Mouse (Mus musculus) kidney, postnatal 36 days (tissue): ENCODE measurements around the gene Kcna2.

Experiments used
- DNase-seq, 2 experiments: peaks; one replicate each; pipeline ENCODE4 v3.0.0; 2021 to 2022; ENCODE audit warnings: mixed read lengths in 2 of 2

Kcna2 gene

DNA sequence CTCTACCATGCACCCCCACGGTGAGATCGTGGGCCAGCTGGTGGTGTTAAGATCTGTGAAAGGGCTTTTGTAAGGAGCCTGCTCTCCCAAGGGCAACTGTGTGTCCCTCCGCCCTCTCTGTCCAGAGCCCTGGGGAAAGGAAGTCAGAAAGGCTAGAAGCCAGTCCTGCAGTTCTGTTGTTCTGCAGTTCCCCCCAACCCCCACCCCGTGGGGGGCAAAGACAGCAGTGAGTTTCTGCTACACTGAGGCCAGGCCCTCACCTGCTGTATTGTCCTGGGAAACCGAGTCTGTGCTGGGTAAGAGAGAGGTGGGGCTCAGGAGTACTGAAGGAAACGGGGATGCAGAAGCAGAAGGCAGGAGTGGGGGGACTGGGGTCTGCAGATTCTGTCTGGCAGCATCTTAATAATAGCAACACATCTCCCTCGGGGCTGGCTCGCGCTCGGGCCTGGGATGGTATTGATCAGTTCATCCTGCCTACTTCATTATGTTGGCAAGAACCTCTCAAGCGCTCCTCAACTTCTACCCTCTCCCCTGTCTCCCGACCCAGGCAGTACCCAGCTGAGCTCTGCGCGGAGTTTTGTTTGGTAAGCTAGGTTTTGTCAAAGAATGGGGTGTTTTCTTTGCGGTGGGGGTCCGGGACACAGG, at the start of gene Kcna2:
Gene Kcna2 (plus strand): TSS at position 336 of the 645 bp plus-strand sequence.
- DNase-seq, result no peak

DNA sequence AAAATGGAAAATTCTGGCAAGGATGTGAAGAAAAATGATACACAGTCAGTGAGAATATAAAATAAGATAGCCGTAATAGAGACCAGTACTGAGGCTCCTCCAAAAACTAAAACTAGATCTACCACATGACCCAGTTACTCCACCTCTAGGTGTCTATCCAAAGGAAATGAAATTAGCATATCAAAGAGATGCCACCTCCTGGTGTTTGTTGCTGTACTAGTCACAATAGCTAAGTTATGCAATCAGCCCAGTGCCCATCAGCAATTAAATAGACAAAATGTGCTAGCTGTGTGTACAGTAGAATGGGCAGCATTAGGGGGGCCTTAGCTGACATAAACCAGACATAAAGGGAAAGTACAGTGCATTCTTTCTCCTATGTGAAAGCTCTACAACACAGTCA, 39.5 kb upstream of the Kcna2 start:
- DNase-seq, result no peak

DNA sequence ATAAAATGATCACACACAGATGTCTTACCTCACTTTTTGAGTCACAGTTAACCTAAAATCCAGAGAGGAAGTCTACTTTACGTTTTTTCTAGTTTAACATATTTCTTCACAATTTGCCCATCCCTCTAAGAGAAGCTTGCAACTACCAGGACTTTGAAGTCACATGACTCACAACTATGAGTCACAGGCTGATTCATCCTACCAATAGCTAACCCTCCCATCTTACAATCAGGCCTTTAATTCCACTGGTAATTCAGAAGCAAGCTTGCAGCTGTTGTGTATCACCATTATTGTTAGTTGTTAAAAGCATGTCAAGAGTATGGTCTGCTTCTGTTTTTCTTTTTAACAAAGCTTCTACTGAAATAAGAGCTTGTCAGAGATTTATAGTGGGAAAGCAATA, 38.2 kb upstream of the Kcna2 start:
- DNase-seq, result no peak

DNA sequence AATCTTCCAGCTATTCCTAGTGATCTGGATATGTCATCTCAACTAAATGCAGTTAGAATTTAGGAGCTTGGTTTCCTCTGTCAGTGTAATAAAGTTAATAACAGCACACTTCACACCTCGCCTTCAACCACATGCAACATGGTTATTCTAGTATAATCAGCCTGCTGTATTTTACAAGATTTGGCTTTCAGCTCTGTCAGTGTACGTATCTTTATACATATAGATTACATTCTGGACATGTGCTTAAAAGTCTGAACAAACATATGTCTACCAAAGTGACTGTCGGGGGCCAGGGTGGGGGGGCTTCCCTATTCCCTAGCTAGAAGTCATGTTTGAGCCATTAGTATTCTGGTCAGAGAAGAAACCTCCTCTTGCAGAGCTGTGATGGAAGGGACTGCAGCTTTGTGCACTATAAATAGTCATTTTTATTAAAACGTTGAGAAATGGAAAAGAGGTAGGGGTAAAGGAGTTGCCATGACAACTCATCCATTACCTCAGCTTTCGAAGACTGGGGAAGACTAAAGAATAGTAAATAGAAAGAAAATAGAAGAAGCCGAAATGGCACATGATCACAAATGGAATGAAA, 35.3 kb upstream of the Kcna2 start:
- DNase-seq, result no peak

DNA sequence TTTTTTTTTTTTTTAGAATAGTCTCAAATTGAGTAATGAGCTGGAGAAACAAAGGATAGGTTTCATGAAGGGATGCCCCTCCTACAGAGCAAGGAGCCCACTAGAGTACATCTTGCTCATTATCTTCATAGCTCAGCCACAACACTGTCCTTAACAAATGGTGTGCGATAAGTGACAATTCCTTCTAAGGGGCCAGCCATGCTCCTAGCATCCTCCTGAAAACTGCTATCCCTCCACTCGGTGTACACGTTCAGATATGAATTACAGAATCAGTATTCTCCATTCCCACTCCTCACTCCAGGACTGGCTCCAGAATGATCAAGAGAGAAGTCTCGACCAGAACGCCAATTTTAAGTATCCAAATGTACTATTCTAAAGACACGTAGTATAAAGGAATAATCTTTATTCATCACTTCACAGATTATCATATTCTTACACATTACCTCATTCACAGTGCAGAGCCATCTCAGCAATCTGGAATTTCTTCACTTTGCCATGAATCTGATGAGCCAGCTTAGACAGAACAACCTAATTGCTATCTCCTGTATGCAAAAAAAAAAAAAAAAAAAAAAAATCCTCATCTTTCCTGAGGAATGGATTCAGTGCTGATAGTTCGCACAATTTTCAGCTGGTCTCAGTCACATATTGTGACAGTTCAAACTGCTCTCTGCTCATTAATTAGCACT, 34.6 kb upstream of the Kcna2 start:
- no peak for DNase-seq

DNA sequence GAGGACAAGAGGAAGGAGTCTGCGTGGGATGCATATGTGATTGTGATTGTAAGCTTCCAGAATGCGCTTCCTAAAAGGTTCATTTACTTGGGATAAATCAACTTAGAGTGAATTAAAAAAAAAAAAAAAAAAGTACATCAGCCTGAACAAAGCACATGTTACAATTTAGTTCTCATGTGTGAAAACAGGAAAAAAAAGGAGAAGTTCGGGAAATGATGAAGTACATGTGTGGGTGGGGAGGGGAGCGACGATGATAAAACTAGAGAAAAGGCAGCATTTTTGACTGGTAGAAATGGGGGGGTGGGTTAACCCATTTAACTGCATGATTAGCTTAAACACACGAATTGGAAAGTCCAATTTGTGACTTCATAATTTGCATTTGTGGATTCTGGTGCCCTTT, 33.7 kb upstream of the Kcna2 start:
- DNase-seq, result no peak

DNA sequence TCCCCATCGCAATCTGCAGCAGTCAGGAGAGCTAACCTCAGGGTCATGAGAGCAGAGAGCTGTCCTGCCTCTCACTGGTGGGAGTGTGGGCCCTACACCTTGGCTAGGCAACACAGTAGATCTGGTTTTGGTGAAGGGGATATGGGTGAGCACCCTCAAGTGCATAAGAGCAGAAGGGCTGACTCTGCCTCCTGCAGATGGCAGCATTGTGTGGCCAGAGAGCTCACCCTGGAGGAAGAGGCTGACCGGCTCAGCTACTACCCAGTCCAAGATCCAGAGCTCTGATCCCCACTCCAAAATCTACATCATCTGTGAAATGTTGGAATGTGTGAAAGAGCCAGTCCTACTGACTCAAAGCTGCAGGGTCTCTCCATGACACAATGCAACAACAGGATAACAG, 27.1 kb upstream of the Kcna2 start:
- DNase-seq, result no peak

DNA sequence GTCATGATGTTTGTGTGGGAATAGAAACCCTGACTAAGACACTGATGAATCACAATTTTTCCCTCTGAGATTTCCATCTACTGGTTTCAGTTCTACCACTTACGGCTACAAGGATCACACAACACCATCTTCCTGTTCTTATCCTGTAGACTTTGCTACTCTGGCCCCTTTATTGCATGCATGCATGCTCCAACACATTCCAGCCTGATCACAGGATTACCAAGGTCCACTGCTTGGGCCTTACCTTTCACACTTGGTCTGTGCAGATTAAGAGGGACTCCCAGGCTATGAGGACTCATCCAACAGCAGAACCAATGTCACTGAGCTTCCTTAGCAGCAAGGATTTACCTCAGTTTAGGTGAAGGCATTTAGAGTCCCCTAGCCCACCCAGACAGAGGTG, 25.2 kb upstream of the Kcna2 start:
- no peak for DNase-seq

DNA sequence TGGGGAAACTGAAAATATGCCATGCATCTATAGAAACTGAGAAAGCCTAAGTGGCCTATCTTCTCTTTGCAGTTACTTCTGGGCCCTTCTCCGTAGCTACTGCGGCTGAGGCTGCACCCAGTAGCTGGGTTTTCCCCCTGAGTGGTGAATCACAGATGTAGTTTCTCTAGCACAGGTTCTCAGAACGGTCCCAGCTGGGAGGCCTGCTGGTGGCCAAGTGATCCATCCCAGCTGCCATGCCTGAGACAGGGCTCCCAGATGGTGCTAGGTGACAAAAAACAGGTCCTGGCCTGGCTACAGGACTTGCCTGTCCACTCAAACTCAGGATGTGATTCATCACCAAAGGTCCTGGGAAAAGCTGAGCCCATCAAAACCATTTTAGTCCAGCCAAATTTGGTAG, 24.3 kb upstream of the Kcna2 start:
- no peak for DNase-seq

DNA sequence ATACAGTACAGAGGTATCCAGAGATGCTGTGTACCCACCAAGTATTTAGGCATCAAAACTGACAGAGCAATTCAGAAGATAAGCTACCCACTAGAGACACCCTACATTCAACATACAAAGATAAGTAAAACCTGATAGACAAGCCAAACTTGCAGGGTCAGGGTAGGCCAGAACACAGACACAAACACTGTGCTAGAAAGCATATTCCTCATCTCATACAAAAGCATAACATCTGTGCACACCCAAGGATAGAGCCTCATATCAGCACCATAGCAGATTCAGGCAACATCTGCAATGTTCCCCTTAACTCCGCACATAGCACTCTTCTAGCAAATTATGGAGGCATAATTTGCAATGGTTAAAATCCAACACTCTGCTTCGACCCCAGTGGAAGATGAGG, 23.8 kb upstream of the Kcna2 start:
- no peak for DNase-seq

DNA sequence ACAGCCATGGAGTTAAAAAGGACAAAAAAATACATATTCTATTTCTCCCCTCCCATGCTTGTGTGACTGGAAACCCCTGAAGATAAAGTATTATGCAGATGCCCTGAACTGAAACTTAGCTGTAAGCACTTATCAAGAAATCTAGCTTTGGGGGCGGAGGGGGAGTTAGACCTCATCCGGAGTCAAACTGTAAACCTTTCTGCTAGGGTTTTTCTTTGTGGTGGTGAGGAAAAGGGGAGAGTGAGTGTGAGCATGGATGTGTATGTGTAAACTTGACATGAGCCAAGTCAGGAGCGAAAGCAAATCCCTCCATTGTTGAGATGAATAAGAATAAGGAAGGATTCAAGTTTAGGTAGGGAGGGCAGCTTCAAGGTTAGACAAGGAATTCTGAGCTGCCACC, 20.1 kb upstream of the Kcna2 start:
- DNase-seq, result no peak

DNA sequence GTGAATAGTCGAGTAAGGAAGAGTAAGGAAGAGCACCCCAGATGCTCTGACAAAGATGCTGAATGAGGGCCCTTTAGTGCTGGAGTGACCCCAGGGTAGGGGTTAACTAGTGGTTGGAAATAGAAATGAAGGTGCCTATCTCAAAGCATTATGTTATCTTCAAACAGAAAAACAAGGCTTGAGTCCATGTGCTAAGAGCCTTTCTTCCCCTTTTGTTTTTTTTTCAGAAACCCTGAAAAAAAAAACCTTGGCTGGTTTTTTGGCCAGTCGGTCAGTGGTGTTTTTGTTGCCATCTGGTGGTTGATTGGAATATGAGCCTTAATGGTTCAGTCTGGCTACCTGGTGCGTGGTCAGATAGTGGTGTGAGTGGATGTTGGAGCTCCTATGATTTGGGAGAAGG, 19.7 kb upstream of the Kcna2 start:
- DNase-seq, result peak; percentile 5 to 19

DNA sequence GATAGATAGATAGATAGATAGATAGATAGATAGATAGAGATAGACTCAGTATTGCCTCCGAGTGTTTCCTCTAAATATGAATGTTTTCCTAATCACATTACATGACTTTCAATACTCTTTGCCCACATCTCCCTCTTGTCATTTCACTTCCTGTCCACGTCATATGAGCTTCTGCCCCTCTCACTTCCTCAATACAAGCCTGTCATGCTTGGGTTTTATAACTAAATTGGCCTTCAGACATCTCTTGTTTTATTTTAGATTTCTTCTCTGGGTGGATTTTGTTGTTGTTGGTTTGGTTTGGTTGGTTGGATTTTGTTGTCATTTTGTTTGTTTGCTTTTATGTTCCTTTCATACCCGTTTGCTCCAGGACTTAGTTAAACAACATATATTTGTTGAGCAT, 16.4 kb upstream of the Kcna2 start:
- no peak for DNase-seq

DNA sequence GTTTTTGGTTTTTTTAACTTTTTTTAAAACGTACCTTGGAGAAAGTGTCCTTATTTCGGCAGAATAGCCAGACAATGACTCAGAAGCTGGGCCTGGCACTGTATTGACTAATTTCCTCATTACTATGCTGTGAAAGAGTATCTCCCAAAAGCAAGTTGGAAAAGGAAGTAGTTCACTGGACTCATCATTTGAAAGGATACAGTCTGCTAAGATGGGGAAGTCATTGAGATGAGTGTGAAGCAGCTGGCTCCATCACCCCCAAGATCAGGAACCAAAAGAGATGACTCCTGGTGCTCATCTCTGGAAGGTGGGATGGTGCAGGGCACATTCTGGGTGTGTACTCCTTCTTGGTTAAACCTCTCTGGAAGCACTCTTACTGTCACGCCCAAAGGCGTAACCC, 13.5 kb upstream of the Kcna2 start:
- DNase-seq, result no peak

DNA sequence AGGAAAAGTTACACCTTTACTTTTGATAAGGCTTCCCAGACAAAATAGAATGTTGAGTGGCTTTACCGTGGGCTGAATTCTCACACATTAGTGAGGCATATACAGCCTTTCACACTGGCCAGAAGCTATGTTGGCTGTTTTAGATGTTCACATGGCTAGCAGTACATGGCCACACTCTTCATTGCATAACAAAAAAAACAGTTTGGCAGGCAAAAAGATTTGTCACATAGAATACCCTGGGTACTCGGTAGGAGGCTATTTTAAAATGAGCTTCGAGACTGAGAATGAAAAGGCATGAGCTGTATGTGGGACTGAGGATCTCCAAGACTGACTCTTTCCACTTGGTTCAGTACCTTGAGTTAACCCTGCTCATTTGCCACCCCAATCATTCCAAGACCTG, 12.1 kb upstream of the Kcna2 start:
- no peak for DNase-seq

DNA sequence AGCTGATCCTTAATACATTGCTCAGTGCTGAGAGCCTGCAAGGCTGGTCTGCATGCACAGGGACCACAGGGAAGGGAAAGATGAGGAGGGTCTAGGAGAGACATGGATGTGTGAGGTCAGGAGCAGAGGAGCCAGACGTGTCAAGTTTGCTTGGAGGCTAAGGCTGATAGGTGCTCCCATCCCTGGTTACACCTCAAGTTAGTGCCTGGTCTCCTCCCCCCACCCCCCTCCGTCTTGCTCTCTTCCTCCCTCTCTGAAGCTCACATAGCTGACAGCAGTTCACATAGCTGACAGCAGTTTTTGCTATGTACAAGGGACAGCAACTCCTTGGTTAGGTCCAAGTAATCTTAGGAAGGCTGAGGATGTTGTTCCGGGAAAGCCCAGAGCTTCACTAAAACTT, 11.5 kb upstream of the Kcna2 start:
- no peak for DNase-seq

DNA sequence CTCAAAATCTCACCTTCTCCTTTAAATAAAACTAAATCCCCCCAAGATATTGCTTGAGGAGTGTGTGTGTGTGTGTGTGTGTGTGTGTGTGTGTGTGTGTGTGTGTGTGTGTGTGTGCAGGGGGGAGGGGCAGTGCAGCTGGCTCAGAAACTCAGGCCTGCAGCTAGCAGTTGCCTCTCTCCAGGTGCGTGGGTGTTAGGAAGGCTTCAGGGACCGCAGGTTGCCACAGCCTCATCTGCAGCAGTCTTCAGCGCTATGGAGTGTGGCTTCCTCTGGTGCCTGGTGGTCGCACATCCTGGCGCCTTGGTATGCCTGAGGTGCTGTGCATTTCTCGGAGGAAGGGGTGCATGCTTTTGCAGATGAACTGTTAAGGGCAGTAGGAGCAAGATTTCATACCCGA, 10.9 kb upstream of the Kcna2 start:
- DNase-seq, result no peak

DNA sequence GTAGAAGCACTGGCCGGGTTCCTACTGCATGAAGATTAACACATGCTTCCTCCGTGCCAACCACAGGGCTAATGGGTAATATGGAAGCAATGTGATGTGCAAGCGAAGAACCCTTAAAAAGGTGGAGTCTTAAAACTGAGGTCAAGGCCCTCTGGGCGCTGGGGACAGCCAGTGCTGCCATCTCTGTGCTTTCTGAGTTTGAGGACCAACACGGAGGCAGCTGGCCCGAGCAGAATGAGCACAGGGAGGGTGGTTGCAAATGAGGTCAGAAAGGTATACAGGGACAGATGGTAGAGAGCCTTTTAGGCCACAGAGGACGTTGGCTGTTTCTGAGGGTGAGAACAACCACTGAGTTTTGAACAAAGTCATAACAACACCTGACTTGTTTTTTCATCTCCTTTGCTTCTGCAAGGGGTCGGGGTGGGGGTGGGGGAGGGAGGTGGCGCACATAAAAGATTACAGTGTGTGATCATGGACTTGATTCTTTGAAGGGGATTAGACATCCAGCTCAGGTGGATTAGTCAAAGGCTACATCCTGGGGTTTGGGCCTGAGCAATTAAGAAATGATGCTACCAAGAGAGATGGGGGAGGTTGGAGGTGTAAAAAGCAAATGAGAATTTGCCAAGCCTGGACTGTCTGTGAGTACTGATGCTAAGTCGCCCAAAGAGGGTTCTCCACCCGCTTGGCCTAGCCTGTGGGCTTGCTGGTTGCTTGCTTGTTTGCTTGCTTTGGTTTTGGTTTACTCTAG, 10.4 kb upstream of the Kcna2 start:
- DNase-seq, result no peak

DNA sequence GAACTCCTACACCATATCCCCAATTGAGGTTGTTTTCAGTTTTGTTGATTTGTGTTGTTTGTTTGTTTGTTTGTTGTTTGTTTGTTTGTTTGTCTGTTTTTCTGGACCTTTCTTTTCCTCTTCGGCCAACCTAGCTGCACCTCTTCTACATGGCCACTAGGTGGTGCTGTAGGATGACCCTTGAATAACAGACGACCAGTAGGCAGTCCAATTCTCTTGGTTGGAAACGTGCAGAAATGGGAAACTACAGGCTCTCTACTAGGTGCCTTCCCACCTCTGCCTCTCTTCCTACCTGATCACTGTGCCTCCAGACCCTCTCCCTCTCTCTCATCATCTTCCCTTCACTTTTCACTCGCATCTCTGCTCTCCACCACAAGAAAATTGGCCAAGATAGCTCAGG, 6.9 kb upstream of the Kcna2 start:
- peak; percentile 29 to 59 for DNase-seq

DNA sequence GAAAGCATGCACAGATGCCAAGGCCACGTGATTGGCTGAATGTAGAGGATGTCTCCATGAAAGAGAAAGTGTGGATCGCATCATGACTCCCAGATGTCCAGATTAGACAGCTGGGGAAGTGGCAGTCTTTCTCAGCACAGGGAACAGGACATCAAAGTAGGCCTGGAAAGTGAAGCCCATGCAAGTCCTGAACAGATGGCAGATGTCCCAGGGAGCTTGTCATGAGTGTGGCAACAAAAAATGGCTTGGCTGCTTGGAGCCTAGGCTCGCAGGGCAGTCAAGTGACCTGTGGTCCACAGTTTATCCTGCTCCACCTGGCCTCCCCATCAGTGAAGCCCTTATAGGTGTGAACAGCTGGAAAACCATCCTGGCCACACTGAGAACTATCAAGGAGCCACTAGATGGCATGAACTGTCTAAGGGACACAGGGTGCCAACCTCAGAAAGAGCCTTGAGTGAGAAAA, 4.6 kb upstream of the Kcna2 start:
- DNase-seq, result no peak

DNA sequence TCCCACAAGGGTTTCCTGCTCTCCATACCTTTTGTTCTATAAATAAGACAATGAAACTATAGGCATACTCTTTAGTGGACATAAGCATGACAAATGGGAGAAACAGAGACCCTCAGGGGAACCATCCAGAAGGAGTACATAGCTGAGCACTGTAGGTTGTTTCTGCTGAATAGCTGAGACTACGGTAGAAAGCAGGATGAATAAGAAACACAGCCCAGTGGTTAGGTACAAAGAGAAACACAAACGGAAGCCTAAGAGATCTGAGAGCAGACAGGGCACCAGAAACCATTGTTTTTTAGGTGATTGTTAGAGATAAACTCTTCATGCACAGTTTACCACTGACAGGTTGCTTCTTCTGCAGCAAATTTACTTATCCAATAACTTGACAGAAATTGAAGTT, 1.1 kb upstream of the Kcna2 start:
- no peak for DNase-seq

DNA sequence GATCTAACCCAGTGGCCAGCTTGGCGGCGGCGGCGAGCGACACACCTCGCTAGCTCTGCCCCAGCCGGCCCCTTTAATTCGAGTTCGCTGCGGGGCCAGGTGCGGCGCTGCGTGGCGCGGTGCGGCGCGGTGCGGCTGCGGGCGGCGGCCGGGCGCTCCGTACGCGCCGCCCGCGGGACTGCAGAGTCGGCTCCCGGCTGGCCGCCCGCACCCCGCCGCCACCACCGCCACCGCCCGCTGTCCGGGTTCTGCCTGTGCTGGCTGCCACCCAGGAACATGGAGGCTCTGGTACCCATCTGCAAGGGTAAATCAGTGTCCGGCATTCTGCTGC, 475 bp downstream of the Kcna2 start:
- DNase-seq, result peak in 1 of 2 experiments; percentile 44

DNA sequence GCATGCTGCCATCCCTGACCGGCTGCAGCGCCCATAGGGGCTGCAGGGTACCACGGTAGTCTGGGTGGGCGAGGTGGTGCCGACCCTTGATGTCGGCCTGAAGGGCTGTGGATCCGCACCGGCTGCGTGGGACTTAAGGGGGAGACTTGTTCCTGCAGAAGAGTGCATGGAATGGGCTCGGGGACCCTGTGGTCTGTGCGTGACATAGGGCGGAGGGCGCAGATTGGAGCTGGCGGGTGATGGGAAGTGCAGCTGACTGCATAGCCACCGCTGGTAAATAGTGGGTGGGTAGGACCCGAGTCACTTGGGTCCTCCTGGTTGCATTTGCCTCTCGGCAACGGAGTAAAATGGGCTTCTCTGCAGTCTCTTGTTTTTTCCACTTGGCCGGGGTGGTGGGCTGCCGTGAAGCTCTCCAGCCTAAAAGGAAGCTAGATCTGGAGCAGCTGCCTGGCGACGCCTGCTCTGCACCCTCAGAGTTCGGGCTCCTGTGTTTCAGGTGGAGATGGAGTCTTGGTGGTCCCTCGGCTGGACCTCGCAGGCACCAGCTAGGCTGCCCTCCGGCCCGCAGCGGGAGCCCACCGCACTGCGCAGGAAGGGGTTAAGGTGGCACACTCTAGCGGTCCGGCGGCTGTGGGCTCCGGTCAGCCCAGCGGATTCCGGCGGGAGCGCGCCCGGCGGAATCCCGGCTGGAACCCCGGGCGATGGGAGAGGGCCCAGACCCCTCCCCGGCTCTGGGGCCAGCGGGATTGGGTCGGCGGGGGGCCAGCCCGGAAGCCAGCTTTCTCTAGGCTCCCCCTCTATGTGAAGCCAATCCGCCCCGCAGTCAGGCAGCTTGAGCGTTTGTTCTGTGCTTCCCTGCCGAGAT, 1.1 kb downstream of the Kcna2 start:
- DNase-seq, result peak in 1 of 2 experiments; percentile 10
